Mouse (Mus musculus) cerebellum, adult 18-20 months (tissue): ENCODE data around the gene Pdxk.
"Not testable (repeated sequence)": the region's sequence is repeated elsewhere in the genome, so short reads cannot be mapped to it uniquely, and the experiment has no call there.

Experiments
- DNase-seq, 2 experiments: peaks; one replicate each; pipeline ENCODE4 v3.0.0; 2021

The Pdxk gene

GRCm38 (mm10) chr10:78414936-78415335, 49.8 kb downstream of the Pdxk start:
- not testable (repeated sequence) for DNase-seq

- no peak for DNase-seq
These were observed 51.6 kb downstream of the Pdxk start for GRCm38 (mm10) chr10:78413152-78413520.

GRCm38 (mm10) chr10:78412319-78413151, 52.2 kb downstream of the Pdxk start, which contains the start of gene Rrp1:
TSS of gene Rrp1 (minus strand) at chr10:78413043.
- peak; percentile 95 to 98 for DNase-seq

- peak in 1 of 2 experiments; percentile 51 for DNase-seq
These were observed 52.9 kb downstream of the Pdxk start for GRCm38 (mm10) chr10:78411851-78412250.

- DNase-seq = peak; percentile 56 to 59
These were observed 55.6 kb downstream of the Pdxk start for GRCm38 (mm10) chr10:78409035-78409788.

- no peak for DNase-seq
These were observed 57.6 kb downstream of the Pdxk start for GRCm38 (mm10) chr10:78407132-78407531.

GRCm38 (mm10) chr10:78406152-78406551, 58.6 kb downstream of the Pdxk start:
- DNase-seq = no peak

GRCm38 (mm10) chr10:78402301-78402922, 62.4 kb downstream of the Pdxk start:
- no peak for DNase-seq

- DNase-seq = no peak
These were observed 63.6 kb downstream of the Pdxk start for GRCm38 (mm10) chr10:78401127-78401526.

GRCm38 (mm10) chr10:78399090-78399657, 65.6 kb downstream of the Pdxk start:
- DNase-seq = no peak

GRCm38 (mm10) chr10:78396625-78396885, 68.2 kb downstream of the Pdxk start:
- no peak for DNase-seq

GRCm38 (mm10) chr10:78395819-78396624, 68.8 kb downstream of the Pdxk start:
- peak; percentile 96 to 97 for DNase-seq

GRCm38 (mm10) chr10:78395377-78395776, 69.4 kb downstream of the Pdxk start:
- no peak for DNase-seq

GRCm38 (mm10) chr10:78392072-78392471, 72.7 kb downstream of the Pdxk start:
- peak; percentile 83 to 92 for DNase-seq

- DNase-seq = no peak
These were observed 73.7 kb downstream of the Pdxk start for GRCm38 (mm10) chr10:78390982-78391470.

- DNase-seq = peak in 1 of 2 experiments; percentile 36
These were observed 76.4 kb downstream of the Pdxk start for GRCm38 (mm10) chr10:78388216-78388980.
